Mouse (Mus musculus): ENCODE measurements around the gene Srgn.

GRCm38 (mm10) chr10:62505224-62505983 is 21.8 kb downstream of the Srgn start:
- TF ChIP-seq TAL1 (conservative IDR thresholded peaks at IDR 0.05; ENCODE audit: low read depth, low read length) (no peak), CTCF (IDR thresholded peaks at IDR 0.05; ENCODE audit: low read depth, low read length) (no peak), GATA1 (IDR thresholded peaks at IDR 0.05; ENCODE audit: borderline replicate concordance, low read length) (no peak)

All from G1E (cell line).